Mouse (Mus musculus): ENCODE measurements around the gene Gm3376. TPM values are rescaled to one million over a fixed set of nuclear protein-coding genes. Genes with fewer than 3 reads are reported as not detected.
"Not testable (repeated sequence)": the region's sequence is repeated elsewhere in the genome, so short reads cannot be mapped to it uniquely, and the experiment has no call there.

Gene Gm3376
- polyA plus RNA-seq (2011; ENCODE audit: insufficient read depth, insufficient read length, low replicate concordance, missing spikeins): not detected in 2 replicates

DNA sequence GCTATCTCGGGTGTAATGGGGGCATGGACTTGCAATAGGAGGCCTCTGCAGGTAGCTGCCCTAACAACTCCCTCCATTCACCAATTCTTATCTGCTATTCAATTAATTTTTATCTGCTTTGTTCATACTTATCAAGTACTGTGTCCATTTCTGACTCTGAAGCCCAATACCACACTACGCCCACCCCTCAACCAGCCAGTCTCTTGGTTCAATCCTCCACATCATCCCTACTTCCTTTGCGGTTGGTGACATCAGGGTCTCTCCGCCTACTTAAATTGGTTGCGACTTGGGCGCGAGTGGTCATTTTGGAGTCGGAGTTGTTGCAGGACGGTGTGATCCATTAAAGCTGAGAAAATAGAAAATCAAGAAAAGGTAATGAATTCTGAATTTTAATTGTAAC, at the start of gene Gm3376:
TSS of gene Gm3376 (plus strand) at position 301 of the 400 bp plus-strand sequence.
- H3K4me3 ChIP-seq (replicated peaks; ENCODE audit: control insufficient read depth, low read depth, low read length); H3K4me1 ChIP-seq (ENCODE audit: control insufficient read depth, insufficient read depth, low read length); H3K27ac ChIP-seq (ENCODE audit: control insufficient read depth, insufficient read depth, low read depth, low read length, poor library complexity): not testable (repeated sequence)
- no CpG with 5 or more reads among the region's 9 CpGs for WGBS
